Mouse (Mus musculus) CH12.LX (cell line): ENCODE measurements around the gene Wdr95. TPM values are rescaled to one million over a fixed set of nuclear protein-coding genes. Genes with fewer than 3 reads are reported as not detected.

Experiments
- DNase-seq: peaks from one replicate; pipeline ENCODE4 v3.0.0-alpha.2; 2013; ENCODE audit errors: extremely low read depth
- H3K27ac ChIP-seq: 2 replicates; pipeline ENCODE4 v1.5.1; 2012; ENCODE audit warnings: low read depth, mild to moderate bottlenecking, control low read depth, moderate library complexity; ENCODE audit not compliant: insufficient read depth
- H3K27me3 ChIP-seq: replicated peaks from 2 replicates; pipeline ENCODE3; 2012; ENCODE audit warnings: inconsistent platforms
- H3K36me3 ChIP-seq, 2 experiments: replicated peaks in 1 of 2; 2 replicates each; pipeline versions ENCODE3 to v1.6.1; 2012; ENCODE audit warnings: inconsistent platforms in 1 of 2, low read length in 1 of 2, mild to moderate bottlenecking in 1 of 2, mixed read lengths in 1 of 2, moderate library complexity in 1 of 2; ENCODE audit not compliant: control insufficient read depth in 1 of 2, insufficient read depth in 1 of 2
- H3K4me1 ChIP-seq, 2 experiments: 2 replicates each; pipeline ENCODE4 v1.6.1; 2012; ENCODE audit warnings: inconsistent platforms in 1 of 2, moderate library complexity in 1 of 2; ENCODE audit not compliant: insufficient read depth in 2 of 2, control insufficient read depth in 1 of 2
- H3K4me2 ChIP-seq: 2 replicates; pipeline ENCODE4 v1.6.1; 2012; ENCODE audit warnings: low read depth, mild to moderate bottlenecking, control low read depth; ENCODE audit not compliant: poor library complexity, insufficient read depth, severe bottlenecking
- H3K4me3 ChIP-seq, 3 experiments: fragments of 150-350 bp in 1 of 3; sonication (generic) in 1 of 3; replicated peaks in 1 of 3; 2 replicates each; pipeline versions ENCODE3 to v1.5.1; 2011 to 2012; ENCODE audit warnings: low read depth in 2 of 3, low read length in 2 of 3, mild to moderate bottlenecking in 2 of 3, moderate library complexity in 2 of 3, control low read depth in 1 of 3, improper control_type of control experiment in 1 of 3, inconsistent platforms in 1 of 3, mixed read lengths in 1 of 3; ENCODE audit not compliant: poor library complexity in 1 of 3
- H3K79me2 ChIP-seq: replicated peaks from 2 replicates; pipeline ENCODE4 v1.6.1; 2012; ENCODE audit warnings: mild to moderate bottlenecking, moderate library complexity; ENCODE audit not compliant: control insufficient read depth, poor library complexity, insufficient read depth, severe bottlenecking; ENCODE audit errors: extremely low read depth
- H3K9ac ChIP-seq: 2 replicates; pipeline ENCODE4 v1.6.1; 2012; ENCODE audit warnings: low read depth, mild to moderate bottlenecking, control low read depth, moderate library complexity; ENCODE audit not compliant: insufficient read depth
- H3K9me3 ChIP-seq: replicated peaks from 2 replicates; pipeline ENCODE3; 2012; ENCODE audit warnings: low read length, inconsistent platforms, mixed read lengths
- BHLHE40 ChIP-seq: IDR thresholded peaks from 2 replicates; pipeline ENCODE4 v1.6.1; 2011; ENCODE audit warnings: mild to moderate bottlenecking, low read depth, low read length, improper control_type of control experiment
- CHD2 ChIP-seq: IDR thresholded peaks from 2 replicates; pipeline ENCODE4 v1.6.1; 2011; ENCODE audit warnings: low read length, improper control_type of control experiment
- E2F4 ChIP-seq: IDR thresholded peaks from 2 replicates; pipeline ENCODE4 v1.6.1; 2011; ENCODE audit warnings: low read depth, low read length, improper control_type of control experiment; ENCODE audit not compliant: insufficient replicate concordance
- ELF1 ChIP-seq: IDR thresholded peaks from 2 replicates; pipeline ENCODE4 v1.6.1; 2014; ENCODE audit warnings: low read depth, mild to moderate bottlenecking, inconsistent platforms, low read length, improper control_type of control experiment
- EP300 ChIP-seq: IDR thresholded peaks from 2 replicates; pipeline ENCODE4 v1.6.1; 2011; ENCODE audit warnings: low read length, improper control_type of control experiment
- ETS1 ChIP-seq: conservative IDR thresholded peaks from 2 replicates; pipeline ENCODE4 v1.6.1; 2012; ENCODE audit warnings: low read depth, mild to moderate bottlenecking, inconsistent platforms, low read length, improper control_type of control experiment, moderate library complexity
- IRF4 ChIP-seq: IDR thresholded peaks from 2 replicates; pipeline ENCODE4 v1.6.1; 2014; ENCODE audit warnings: low read depth, mild to moderate bottlenecking, inconsistent platforms, low read length, improper control_type of control experiment
- JUND ChIP-seq: conservative IDR thresholded peaks from 2 replicates; pipeline ENCODE4 v1.6.1; 2011; ENCODE audit warnings: low read depth, low read length, improper control_type of control experiment
- MAFK ChIP-seq: IDR thresholded peaks from 2 replicates; pipeline ENCODE4 v1.6.1; 2011; ENCODE audit warnings: low read length, improper control_type of control experiment; ENCODE audit not compliant: insufficient replicate concordance
- MAX ChIP-seq: IDR thresholded peaks from 2 replicates; pipeline ENCODE4 v1.6.1; 2011; ENCODE audit warnings: low read length, improper control_type of control experiment
- MAZ ChIP-seq: IDR thresholded peaks from 2 replicates; pipeline ENCODE4 v1.6.1; 2012; ENCODE audit warnings: low read depth, mild to moderate bottlenecking, inconsistent platforms, low read length, improper control_type of control experiment, moderate library complexity
- MYC ChIP-seq: IDR thresholded peaks from 2 replicates; pipeline ENCODE4 v1.6.1; 2011; ENCODE audit warnings: low read depth, mild to moderate bottlenecking, improper control_type of control experiment, low read length
- POLR2A ChIP-seq: IDR thresholded peaks from 2 replicates; pipeline ENCODE4 v1.6.1; 2011; ENCODE audit warnings: low read depth, mild to moderate bottlenecking, improper control_type of control experiment, low read length
- RCOR1 ChIP-seq: conservative IDR thresholded peaks from 2 replicates; pipeline ENCODE4 v1.6.1; 2012; ENCODE audit warnings: low read depth, mild to moderate bottlenecking, inconsistent platforms, low read length, improper control_type of control experiment
- SIN3A ChIP-seq: IDR thresholded peaks from 2 replicates; pipeline ENCODE4 v1.6.1; 2012; ENCODE audit warnings: low read length, improper control_type of control experiment, inconsistent platforms
- TCF12 ChIP-seq: IDR thresholded peaks from 2 replicates; pipeline ENCODE4 v1.6.1; 2014; ENCODE audit warnings: low read depth, mild to moderate bottlenecking, inconsistent platforms, low read length, improper control_type of control experiment
- USF1 ChIP-seq: IDR thresholded peaks from 2 replicates; pipeline ENCODE4 v1.6.1; 2014; ENCODE audit warnings: low read depth, mild to moderate bottlenecking, inconsistent platforms, low read length, improper control_type of control experiment
- USF2 ChIP-seq: conservative IDR thresholded peaks from 2 replicates; pipeline ENCODE4 v1.6.1; 2011; ENCODE audit warnings: low read depth, low read length, improper control_type of control experiment
- ZC3H11A ChIP-seq: IDR thresholded peaks from 2 replicates; pipeline ENCODE4 v1.6.1; 2012; ENCODE audit warnings: low read depth, mild to moderate bottlenecking, inconsistent platforms, low read length, improper control_type of control experiment
- ZKSCAN1 ChIP-seq: IDR thresholded peaks from 2 replicates; pipeline ENCODE4 v1.6.1; 2012; ENCODE audit warnings: low read depth, inconsistent platforms, low read length, improper control_type of control experiment, borderline replicate concordance
- ZMIZ1 ChIP-seq: IDR thresholded peaks from 2 replicates; pipeline ENCODE4 v1.6.1; 2012; ENCODE audit warnings: low read depth, mild to moderate bottlenecking, inconsistent platforms, low read length, improper control_type of control experiment
- dilution Hi-C: fragments of 300-500 bp; cut with MboI; formaldehyde crosslinking; loops from 2 replicates; pipeline ENCODE4 v1.14.3; 2020; ENCODE audit warnings: low sequenced_read_pairs; ENCODE audit not compliant: extremely low pct_unique_long_range_greater_than_20kb, extremely low pct_ligation_motif_present
- in situ Hi-C: fragments of 300-500 bp; cut with MboI; formaldehyde crosslinking; loops from 3 replicates; pipeline ENCODE4 v1.14.3; 2019; ENCODE audit warnings: low sequenced_read_pairs, low pct_ligation_motif_present, low pct_unique_long_range_greater_than_20kb, mixed read lengths
- polyA plus RNA-seq: library from polyadenylated mRNA; unstranded; fragments of >175 nt; gene quantifications from 2 replicates; pipeline ENCODE4 v1.2.1, GENCODE M21; 2012; ENCODE audit warnings: low read depth; ENCODE audit not compliant: insufficient read length
- total RNA-seq, 2 experiments: library from RNA; depleted of rRNA; stranded (reverse); fragments of 300-350 nt in 1 of 2; fragments of >200 nt in 1 of 2; gene quantifications; 2 replicates each; pipeline ENCODE4 v1.2.3; 2012 to 2014

Wdr95 gene
- total and polyA plus RNA-seq, 3 experiments: not detected

DNA sequence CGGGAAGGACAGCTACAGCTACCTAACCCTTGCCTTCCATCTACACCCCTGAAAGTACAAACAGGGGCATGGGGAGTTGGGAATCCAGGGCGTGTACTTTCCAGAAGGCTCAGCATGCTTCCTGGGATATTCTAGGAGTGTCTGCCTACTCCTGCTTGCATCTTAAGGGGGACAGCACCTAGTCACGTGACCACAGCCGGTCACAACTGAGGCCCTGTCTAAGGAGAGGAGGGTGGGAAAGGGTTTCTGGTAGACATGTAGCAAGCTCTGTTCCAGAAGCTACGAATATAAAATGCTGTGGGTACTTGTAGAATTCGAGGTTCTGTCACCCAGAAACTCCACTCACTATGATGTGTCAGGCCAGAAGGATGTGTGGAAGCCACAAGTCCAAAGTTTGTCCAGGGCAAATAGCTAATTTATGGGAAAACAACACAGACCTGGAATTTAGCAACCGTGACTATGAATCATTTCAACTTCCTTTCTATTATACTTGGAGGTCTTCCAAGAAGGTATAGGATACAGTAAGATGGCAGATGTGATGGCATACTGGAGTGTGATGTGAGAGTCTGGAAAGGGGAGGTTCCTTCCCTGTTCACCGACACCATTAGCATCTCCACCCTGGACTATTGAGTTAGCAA is 78.7 kb downstream of the Wdr95 start:
- Histone ChIP-seq H3K9ac (no peak overlapping the region), H3K36me3 (no peaks in the 10 kb centered on the region), H3K79me2 (no peaks in the 10 kb centered on the region), H3K9me3 (no peaks in the 10 kb centered on the region), H3K4me1 (no peaks in the 10 kb centered on the region), H3K27ac (no peak overlapping the region), H3K4me2 (no peak overlapping the region), H3K4me3 (no peak overlapping the region), H3K27me3 (no peaks in the 10 kb centered on the region)
- dilution Hi-C loops (no loop called here), in situ Hi-C loops (no loop called here)
- TF ChIP-seq ZMIZ1 (no peak), ETS1 (no peak), JUND (no peak), POLR2A (no peak), E2F4 (no peak), MYC (no peak), ZC3H11A (no peak), ELF1 (no peak), IRF4 (no peak), SIN3A (no peak), MAZ (no peak), USF2 (no peak), USF1 (no peak), CHD2 (no peak), BHLHE40 (no peak), ZKSCAN1 (no peak), RCOR1 (no peak)
- no peak for DNase-seq

GRCm38 (mm10) chr5:149611476-149612164 is 83.1 kb downstream of the Wdr95 start:
- H3K79me2 ChIP-seq: no peaks in the 10 kb centered on the region
- H3K4me3 ChIP-seq: no peak overlapping the region
- no peak overlapping the region for H3K4me2 ChIP-seq
- H3K9ac ChIP-seq: no peak overlapping the region
- H3K4me1 ChIP-seq: peaks cover 5 to 13% of the 10 kb centered on the region in 2 experiments
- H3K27me3 ChIP-seq: no peaks in the 10 kb centered on the region
- H3K27ac ChIP-seq: no peak overlapping the region
- in situ Hi-C loops: no loop called here
- dilution Hi-C loops: no loop called here
- TF ChIP-seq MAFK: no peak
- no peak for TF ChIP-seq ELF1
- no peak for TF ChIP-seq JUND
- no peak for TF ChIP-seq MAX
- TF ChIP-seq IRF4: no peak
- no peak for TF ChIP-seq ZC3H11A
- no peak for TF ChIP-seq USF2
- no peak for TF ChIP-seq USF1
- no peak for TF ChIP-seq EP300
- TF ChIP-seq TCF12: no peak
- TF ChIP-seq, all 38 proteins: peak for 0
- Histone ChIP-seq H3K36me3 (peaks cover 4 to 33% of the 10 kb centered on the region in 2 experiments), H3K9me3 (no peaks in the 10 kb centered on the region)
- no peak for DNase-seq
